Mouse (Mus musculus): ENCODE data around the gene Scamp4.
A peak's percentile ranks its signal among the peaks of the same experiment; 100 is the strongest.

- TF ChIP-seq POLR2A (IDR thresholded peaks at IDR 0.05; ENCODE audit: extremely low read depth, insufficient read depth, low read length), result no peak
- peak; percentile 69 for TF ChIP-seq CTCF (IDR thresholded peaks at IDR 0.05; ENCODE audit: extremely low read depth, insufficient read depth, low read length)
Observed at GRCm38 (mm10) chr10:80661149-80661548, 58.5 kb downstream of the Scamp4 start.

Data from cortical plate, adult 2 months (tissue).